Mouse (Mus musculus): ENCODE measurements around the gene Smyd3.

DNA sequence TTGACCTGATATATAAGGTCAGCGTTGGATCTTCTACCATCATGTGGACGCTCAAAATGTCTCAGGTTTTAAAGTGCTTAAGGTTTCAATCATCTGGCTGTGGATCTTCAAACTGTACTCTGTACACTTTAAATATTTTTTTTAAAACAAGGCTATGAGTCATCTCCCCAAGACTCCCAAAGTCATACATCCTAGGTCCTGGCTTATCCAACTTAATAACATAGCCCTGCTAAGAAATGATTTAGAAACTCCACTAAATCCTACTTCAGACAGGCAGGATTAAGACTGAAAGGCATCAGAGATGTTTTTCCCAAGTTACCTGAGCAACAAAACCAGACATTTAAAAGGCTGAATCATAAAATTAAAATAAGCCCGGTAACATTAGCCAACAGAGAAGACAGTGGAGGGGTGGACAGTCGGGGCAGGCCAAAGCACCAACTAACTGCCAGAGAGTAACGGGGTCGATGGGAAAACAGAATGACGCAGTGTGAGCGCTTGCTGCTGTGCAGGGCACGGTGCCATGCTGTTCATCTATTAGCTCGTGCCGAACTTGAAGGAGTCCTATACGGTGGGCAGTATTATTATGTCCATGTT is 92.9 kb downstream of the Smyd3 start:
- TF ChIP-seq CTCF (IDR thresholded peaks at IDR 0.05; ENCODE audit: control insufficient read depth, insufficient read depth, insufficient replicate concordance, low read depth, low read length): no peak
- no peak for TF ChIP-seq POLR2A (IDR thresholded peaks at IDR 0.05; ENCODE audit: control insufficient read depth, low read depth, low read length)

Measured in testis, adult 2 months (tissue).